Mouse (Mus musculus): ENCODE results near the gene Specc1. TPM values are rescaled to one million over a fixed set of nuclear protein-coding genes. Genes with fewer than 3 reads are reported as not detected.

Specc1 gene
- polyA plus RNA-seq, 1 experiment from 2014 or later, result 17.1 TPM

DNA sequence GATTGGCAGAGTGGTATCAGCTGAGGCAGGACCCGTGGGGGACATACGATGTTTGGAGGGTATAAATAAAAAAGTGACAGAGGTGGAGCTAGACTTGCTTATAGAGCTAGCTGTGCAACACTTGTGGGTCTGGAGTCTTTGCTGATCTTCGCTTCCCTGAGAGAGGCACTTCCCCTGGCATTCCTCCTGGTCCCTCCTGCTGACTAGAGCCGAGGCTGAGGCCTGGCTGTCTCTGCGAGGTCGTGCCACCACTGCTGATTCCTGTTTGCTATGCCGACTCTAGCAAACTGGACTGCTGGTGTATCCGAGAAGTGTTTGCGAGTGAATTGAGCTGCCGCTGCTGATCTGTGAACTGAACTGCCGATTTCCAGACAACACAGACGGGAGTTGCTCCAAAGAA, 43.5 kb downstream of the Specc1 start:
- Histone ChIP-seq H3K4me3 (ENCODE audit: low read depth, low read length) (no peak overlapping the region), H3K36me3 (ENCODE audit: control insufficient read depth, insufficient read depth, low read length) (no peaks in the 10 kb centered on the region), H3K9ac (ENCODE audit: low read depth, low read length) (no peak overlapping the region), H3K9me3 (replicated peaks; ENCODE audit: control insufficient read depth, low read length) (no peaks in the 10 kb centered on the region), H3K4me2 (no peak overlapping the region), H3K27me3 (ENCODE audit: control insufficient read depth, insufficient read depth, low read length) (no peaks in the 10 kb centered on the region), H3K27ac (ENCODE audit: low read depth, low read length) (no peak overlapping the region), H3K4me1 (ENCODE audit: control insufficient read depth, insufficient read depth, low read length) (0 out of 2 replicates have a peak, but pooled peaks cover 3% of the 10 kb centered on the region)
- 83% methylated on average over 12 of the region's 12 CpGs for whole genome bisulfite sequencing (ENCODE audit: insufficient replicate concordance)
- ATAC-seq (replicated peaks; ENCODE audit: insufficient number of reproducible peaks, low FRiP score, low TSS enrichment), result no peak

GRCm38 (mm10) chr11:62001977-62002376, 45.4 kb downstream of the Specc1 start:
- H3K27ac ChIP-seq (ENCODE audit: low read depth, low read length), result no peak overlapping the region
- no peaks in the 10 kb centered on the region for H3K27me3 ChIP-seq (ENCODE audit: control insufficient read depth, insufficient read depth, low read length)
- H3K9me3 ChIP-seq (replicated peaks; ENCODE audit: control insufficient read depth, low read length), result no peaks in the 10 kb centered on the region
- H3K9ac ChIP-seq (ENCODE audit: low read depth, low read length), result no peak overlapping the region
- H3K4me2 ChIP-seq, result no peak overlapping the region
- 0 out of 2 replicates have a peak, but pooled peaks cover 11% of the 10 kb centered on the region for H3K4me1 ChIP-seq (ENCODE audit: control insufficient read depth, insufficient read depth, low read length)
- H3K36me3 ChIP-seq (ENCODE audit: control insufficient read depth, insufficient read depth, low read length), result no peaks in the 10 kb centered on the region
- ATAC-seq (replicated peaks; ENCODE audit: insufficient number of reproducible peaks, low FRiP score, low TSS enrichment), result no peak
- WGBS (ENCODE audit: insufficient replicate concordance), result 69% methylated on average over 4 of the region's 4 CpGs
- H3K4me3 ChIP-seq (ENCODE audit: low read depth, low read length), result no peak overlapping the region

DNA sequence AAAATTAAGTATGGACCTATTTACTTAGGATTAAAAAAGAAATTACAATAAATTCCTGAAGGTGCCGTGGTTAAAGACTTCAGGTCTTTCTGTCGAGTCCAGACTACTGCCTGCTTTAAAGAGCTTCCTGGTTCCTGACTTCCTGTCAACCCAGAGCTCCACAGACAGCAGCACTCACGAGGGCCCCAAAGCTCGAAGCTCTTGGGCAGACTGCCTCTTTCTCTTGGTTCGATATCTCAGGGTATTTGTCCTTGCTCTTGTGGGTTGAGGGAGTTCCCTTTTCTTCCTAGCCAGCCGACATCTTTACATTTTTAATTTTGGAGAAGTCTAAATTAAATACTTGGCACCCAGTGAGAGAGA, 48.3 kb downstream of the Specc1 start:
- H3K4me3 ChIP-seq (ENCODE audit: low read depth, low read length), result no peak overlapping the region
- H3K4me2 ChIP-seq, result no peak overlapping the region
- no peak overlapping the region for H3K27ac ChIP-seq (ENCODE audit: low read depth, low read length)
- 47% methylated on average over 6 of the region's 6 CpGs for WGBS (ENCODE audit: insufficient replicate concordance)
- H3K4me1 ChIP-seq (ENCODE audit: control insufficient read depth, insufficient read depth, low read length), result 0 out of 2 replicates have a peak, but pooled peaks cover 11% of the 10 kb centered on the region
- H3K9ac ChIP-seq (ENCODE audit: low read depth, low read length), result no peak overlapping the region
- no peak for ATAC-seq (replicated peaks; ENCODE audit: insufficient number of reproducible peaks, low FRiP score, low TSS enrichment)
- no peaks in the 10 kb centered on the region for H3K36me3 ChIP-seq (ENCODE audit: control insufficient read depth, insufficient read depth, low read length)
- no peaks in the 10 kb centered on the region for H3K27me3 ChIP-seq (ENCODE audit: control insufficient read depth, insufficient read depth, low read length)
- no peaks in the 10 kb centered on the region for H3K9me3 ChIP-seq (replicated peaks; ENCODE audit: control insufficient read depth, low read length)

DNA sequence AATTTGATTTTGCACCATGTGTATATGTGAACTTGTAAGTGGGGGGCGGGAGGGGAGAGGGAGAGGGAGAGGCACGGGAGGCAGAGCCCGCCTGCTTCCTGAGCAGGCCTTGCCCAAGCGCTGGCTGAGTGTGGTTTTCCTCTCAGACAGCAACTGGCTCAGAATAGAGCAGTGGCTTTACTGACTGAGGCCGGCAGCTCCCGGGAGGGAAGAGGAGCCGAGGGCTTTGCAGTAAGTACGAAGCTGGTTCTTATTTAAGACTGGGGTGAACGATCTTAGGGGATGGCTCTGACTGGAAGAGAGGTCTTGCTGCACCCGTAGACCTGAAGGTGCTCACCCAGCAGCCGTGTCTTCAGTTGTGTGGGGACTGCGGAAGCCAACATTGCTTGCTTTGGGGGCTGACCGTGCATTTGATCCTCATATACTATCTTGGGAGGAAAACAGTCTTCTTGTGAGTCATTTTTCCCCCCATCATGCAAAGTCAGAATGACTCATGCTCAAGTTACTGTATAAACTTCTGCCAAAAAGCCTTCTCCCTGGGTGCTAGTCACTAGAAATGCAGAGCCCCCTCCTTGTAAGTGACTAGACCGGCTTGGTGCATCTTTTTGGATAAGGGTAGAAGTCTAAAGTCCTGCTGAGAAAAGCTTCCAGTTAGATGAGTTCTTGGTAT, 48.8 kb downstream of the Specc1 start:
- H3K27ac ChIP-seq (ENCODE audit: low read depth, low read length), result peak overlapping the region; percentile 69; the same call in 1 of the 2 replicates
- ATAC-seq (replicated peaks; ENCODE audit: insufficient number of reproducible peaks, low FRiP score, low TSS enrichment), result no peak
- no peak overlapping the region for H3K4me3 ChIP-seq (ENCODE audit: low read depth, low read length)
- H3K36me3 ChIP-seq (ENCODE audit: control insufficient read depth, insufficient read depth, low read length), result no peaks in the 10 kb centered on the region
- peak overlapping the region; percentile 16; the same call in 1 of the 2 replicates for H3K4me2 ChIP-seq
- 0 out of 2 replicates have a peak, but pooled peaks cover 11% of the 10 kb centered on the region for H3K4me1 ChIP-seq (ENCODE audit: control insufficient read depth, insufficient read depth, low read length)
- H3K9me3 ChIP-seq (replicated peaks; ENCODE audit: control insufficient read depth, low read length), result no peaks in the 10 kb centered on the region
- WGBS (ENCODE audit: insufficient replicate concordance), result 37% methylated on average over 14 of the region's 14 CpGs
- peak overlapping the region; percentile 19; the same call in 1 of the 2 replicates for H3K9ac ChIP-seq (ENCODE audit: low read depth, low read length)
- no peaks in the 10 kb centered on the region for H3K27me3 ChIP-seq (ENCODE audit: control insufficient read depth, insufficient read depth, low read length)

DNA sequence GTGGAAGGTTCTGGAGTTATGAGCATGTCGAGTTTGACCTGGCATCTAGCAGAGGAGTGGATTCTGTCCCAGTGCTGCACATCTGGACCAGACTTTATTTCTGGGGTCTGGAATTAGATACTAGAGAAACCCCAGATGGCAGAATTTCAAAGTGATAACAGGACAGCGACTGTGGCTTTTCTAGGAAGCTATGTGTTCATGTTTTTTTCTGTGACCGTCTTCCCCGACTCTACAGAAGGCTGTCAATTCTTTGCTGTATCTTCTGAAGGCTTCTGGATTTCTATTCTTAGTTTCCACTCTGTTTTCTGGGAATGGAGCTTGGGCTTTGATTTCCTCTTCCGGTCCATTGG, 49.3 kb downstream of the Specc1 start:
- Histone ChIP-seq H3K27ac (ENCODE audit: low read depth, low read length) (no peak overlapping the region), H3K9me3 (replicated peaks; ENCODE audit: control insufficient read depth, low read length) (no peaks in the 10 kb centered on the region), H3K4me1 (ENCODE audit: control insufficient read depth, insufficient read depth, low read length) (0 out of 2 replicates have a peak, but pooled peaks cover 11% of the 10 kb centered on the region), H3K9ac (ENCODE audit: low read depth, low read length) (no peak overlapping the region), H3K4me2 (no peak overlapping the region), H3K36me3 (ENCODE audit: control insufficient read depth, insufficient read depth, low read length) (no peaks in the 10 kb centered on the region), H3K27me3 (ENCODE audit: control insufficient read depth, insufficient read depth, low read length) (no peaks in the 10 kb centered on the region), H3K4me3 (ENCODE audit: low read depth, low read length) (no peak overlapping the region)
- ATAC-seq (replicated peaks; ENCODE audit: insufficient number of reproducible peaks, low FRiP score, low TSS enrichment), result no peak
- 50% methylated on average over 5 of the region's 5 CpGs for WGBS (ENCODE audit: insufficient replicate concordance)

DNA sequence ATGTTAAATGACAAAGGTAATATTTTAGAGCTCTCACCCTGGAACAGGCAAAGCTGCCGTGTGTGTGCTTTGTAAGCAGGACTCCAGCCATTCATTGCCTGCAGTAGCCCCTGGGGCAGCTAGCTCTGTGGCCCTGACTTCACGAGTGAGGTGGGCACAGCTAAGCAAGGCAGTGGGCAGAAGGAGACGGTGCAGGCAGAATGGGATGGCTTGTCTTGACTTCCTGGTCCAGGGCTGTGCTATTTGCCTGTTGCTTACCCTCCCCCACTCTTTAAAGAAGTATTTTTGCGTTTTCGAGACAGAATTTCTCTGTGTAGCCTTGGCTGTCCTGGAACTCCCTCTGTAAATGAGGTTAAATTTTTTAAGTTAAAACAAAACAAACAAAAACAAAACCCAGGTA, 50.1 kb downstream of the Specc1 start:
- Histone ChIP-seq H3K4me3 (ENCODE audit: low read depth, low read length) (no peak overlapping the region), H3K27ac (ENCODE audit: low read depth, low read length) (no peak overlapping the region)

DNA sequence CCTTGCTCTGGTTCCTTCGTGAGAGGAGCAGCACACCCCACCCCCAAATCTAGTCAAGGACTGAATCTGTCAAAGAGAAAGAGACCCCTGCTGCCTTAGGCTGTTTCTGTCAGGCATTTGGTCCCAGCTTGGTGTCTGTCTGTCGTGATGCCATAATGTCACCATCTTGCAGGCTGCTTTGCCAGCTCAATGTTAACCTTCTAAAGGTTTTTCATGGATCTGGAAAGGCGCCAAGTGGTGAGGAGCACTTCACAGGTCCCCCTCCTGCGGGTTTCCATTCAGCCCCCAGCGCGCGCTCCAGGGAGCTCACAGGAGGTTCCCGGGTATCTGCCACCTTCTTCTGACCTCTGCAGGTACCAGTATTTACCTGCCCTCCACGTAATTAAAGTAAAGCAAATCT, 51.4 kb downstream of the Specc1 start:
- WGBS (ENCODE audit: insufficient replicate concordance), result 31% methylated on average over 9 of the region's 9 CpGs
- no peaks in the 10 kb centered on the region for H3K36me3 ChIP-seq (ENCODE audit: control insufficient read depth, insufficient read depth, low read length)
- no peak overlapping the region for H3K9ac ChIP-seq (ENCODE audit: low read depth, low read length)
- no peak overlapping the region for H3K27ac ChIP-seq (ENCODE audit: low read depth, low read length)
- no peaks in the 10 kb centered on the region for H3K9me3 ChIP-seq (replicated peaks; ENCODE audit: control insufficient read depth, low read length)
- H3K4me1 ChIP-seq (ENCODE audit: control insufficient read depth, insufficient read depth, low read length), result 0 out of 2 replicates have a peak, but pooled peaks cover 11% of the 10 kb centered on the region
- no peak overlapping the region for H3K4me3 ChIP-seq (ENCODE audit: low read depth, low read length)
- no peak overlapping the region for H3K4me2 ChIP-seq
- no peaks in the 10 kb centered on the region for H3K27me3 ChIP-seq (ENCODE audit: control insufficient read depth, insufficient read depth, low read length)
- no peak for ATAC-seq (replicated peaks; ENCODE audit: insufficient number of reproducible peaks, low FRiP score, low TSS enrichment)

More for the DNA sequence above, 50.1 kb downstream of the Specc1 start:
- Histone ChIP-seq H3K4me2 (no peak overlapping the region), H3K4me1 (ENCODE audit: control insufficient read depth, insufficient read depth, low read length) (0 out of 2 replicates have a peak, but pooled peaks cover 11% of the 10 kb centered on the region), H3K27me3 (ENCODE audit: control insufficient read depth, insufficient read depth, low read length) (no peaks in the 10 kb centered on the region), H3K36me3 (ENCODE audit: control insufficient read depth, insufficient read depth, low read length) (no peaks in the 10 kb centered on the region), H3K9me3 (replicated peaks; ENCODE audit: control insufficient read depth, low read length) (no peaks in the 10 kb centered on the region), H3K9ac (ENCODE audit: low read depth, low read length) (no peak overlapping the region)
- ATAC-seq (replicated peaks; ENCODE audit: insufficient number of reproducible peaks, low FRiP score, low TSS enrichment), result no peak
- WGBS (ENCODE audit: insufficient replicate concordance), result 55% methylated on average over 5 of the region's 5 CpGs

GRCm38 (mm10) chr11:62010625-62011231, 54.2 kb downstream of the Specc1 start:
- Histone ChIP-seq H3K36me3 (ENCODE audit: control insufficient read depth, insufficient read depth, low read length) (no peaks in the 10 kb centered on the region), H3K4me1 (ENCODE audit: control insufficient read depth, insufficient read depth, low read length) (0 out of 2 replicates have a peak, but pooled peaks cover 2% of the 10 kb centered on the region), H3K27ac (ENCODE audit: low read depth, low read length) (no peak overlapping the region), H3K9me3 (replicated peaks; ENCODE audit: control insufficient read depth, low read length) (no peaks in the 10 kb centered on the region), H3K4me3 (ENCODE audit: low read depth, low read length) (no peak overlapping the region), H3K4me2 (no peak overlapping the region), H3K9ac (ENCODE audit: low read depth, low read length) (no peak overlapping the region), H3K27me3 (ENCODE audit: control insufficient read depth, insufficient read depth, low read length) (0 out of 2 replicates have a peak, but pooled peaks cover 3% of the 10 kb centered on the region)
- 61% methylated on average over 16 of the region's 16 CpGs for WGBS (ENCODE audit: insufficient replicate concordance)
- ATAC-seq (replicated peaks; ENCODE audit: insufficient number of reproducible peaks, low FRiP score, low TSS enrichment), result no peak

Data from heart, embryonic 11.5 days (tissue).